Mouse (Mus musculus) gastrocnemius, postnatal 14 days (tissue): Measurements from ENCODE around the gene Tsc22d3. TPM values are rescaled to one million over a fixed set of nuclear protein-coding genes. Genes with fewer than 3 reads are reported as not detected.
"Not testable (repeated sequence)": the region's sequence is repeated elsewhere in the genome, so short reads cannot be mapped to it uniquely, and the experiment has no call there.

Source experiments
- DNase-seq: peaks from one replicate; pipeline ENCODE4 v3.0.0; 2021; ENCODE audit warnings: mixed read lengths
- intact Hi-C: fragments of 180-260 bp; cut with DNase I; formaldehyde crosslinking; loops from one replicate; pipeline ENCODE4 v1.15.1; 2025; ENCODE audit warnings: low total_unique reads
- total RNA-seq, 2 experiments: library from RNA; stranded (reverse); gene quantifications; 2 replicates each; pipeline ENCODE4 v1.2.3; 2021

Tsc22d3 gene
- total RNA-seq, 2 experiments from 2014 or later, result 119 to 244 TPM

DNA sequence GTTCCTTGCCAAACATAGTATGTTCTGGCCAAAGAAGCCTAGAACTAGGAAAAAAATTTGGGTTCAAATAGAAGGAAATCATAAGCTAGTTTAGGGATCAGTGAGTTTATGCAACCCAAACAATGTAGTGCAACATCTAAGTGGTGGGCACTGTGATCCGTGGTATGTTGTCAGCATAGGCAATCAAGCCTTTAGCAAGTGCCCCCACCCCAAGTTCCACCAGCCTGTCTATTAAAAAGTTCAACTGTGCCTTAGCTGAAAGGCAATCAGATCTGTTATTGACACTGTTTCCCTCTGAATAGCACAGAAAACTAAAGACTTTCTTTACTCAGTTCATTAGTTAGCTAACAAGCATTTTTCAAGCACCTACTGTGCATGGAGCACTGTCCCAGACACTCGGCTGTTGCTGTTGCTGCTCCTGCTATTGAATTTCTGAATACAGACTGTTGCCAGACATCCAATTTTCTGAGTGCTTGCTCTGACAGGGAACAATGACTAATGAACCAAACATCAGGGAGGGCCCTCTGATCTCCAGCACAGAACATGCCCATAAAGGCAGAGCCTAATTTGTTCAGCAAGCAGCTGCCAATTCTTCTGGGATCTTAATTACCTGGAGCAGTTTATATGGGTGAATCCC, 27.6 kb downstream of the Tsc22d3 start:
- intact Hi-C loops, result no loop called here
- DNase-seq, result no peak

DNA sequence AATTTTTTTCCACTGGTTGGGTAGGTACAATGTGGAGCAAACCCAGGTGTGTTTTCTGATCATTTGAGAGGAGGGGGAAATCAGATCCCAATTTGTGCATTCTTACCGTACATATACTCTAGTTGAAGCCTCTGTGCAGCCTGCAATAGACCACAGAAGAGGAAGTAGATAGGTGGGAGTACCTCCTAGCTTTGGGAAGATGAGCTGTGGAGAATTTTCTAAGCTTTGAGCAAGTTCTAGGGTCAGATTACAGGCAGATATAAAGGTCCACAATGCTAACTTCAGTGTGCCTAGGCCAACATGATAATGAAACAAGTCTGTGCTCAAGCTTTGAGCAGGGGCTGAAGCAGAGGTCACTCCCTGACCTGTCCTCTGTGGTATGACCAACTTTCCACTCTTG, 30.9 kb downstream of the Tsc22d3 start:
- no peak for DNase-seq
- intact Hi-C loops, result no loop called here

DNA sequence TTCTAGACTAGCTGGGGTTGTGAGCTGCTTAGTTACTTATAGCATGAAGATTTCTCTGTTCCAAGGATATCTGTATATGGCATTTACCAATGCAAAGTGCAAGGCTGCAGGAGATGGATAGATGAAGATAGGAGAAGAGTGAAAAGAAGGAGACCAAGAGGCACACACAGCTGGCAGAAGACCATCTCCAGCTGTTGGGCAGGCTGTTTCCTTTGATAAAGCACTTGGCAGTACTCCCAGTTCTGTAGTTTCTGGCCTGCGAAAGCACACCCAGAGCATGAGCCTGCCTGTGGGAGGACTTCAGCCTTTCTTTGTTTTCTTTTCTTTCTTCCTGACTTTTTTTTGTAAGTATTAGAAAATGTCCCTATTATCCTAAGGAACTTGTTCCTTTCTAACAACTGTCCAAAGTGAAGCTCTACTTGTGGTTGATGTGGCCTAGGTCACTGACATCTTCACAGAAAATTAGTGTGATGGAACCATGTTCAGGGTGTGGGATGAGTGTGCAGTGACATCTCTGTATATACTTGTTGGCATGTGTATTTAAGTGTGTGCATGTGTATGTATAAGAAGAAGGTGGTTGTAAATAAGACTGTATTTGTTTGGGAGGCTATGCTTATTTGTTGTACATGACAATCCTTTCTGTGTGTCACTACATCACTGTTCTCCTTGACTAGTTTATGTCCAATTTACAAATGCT, 32.6 kb downstream of the Tsc22d3 start:
- DNase-seq, result peak; percentile 18
- intact Hi-C loops, result no loop called here

DNA sequence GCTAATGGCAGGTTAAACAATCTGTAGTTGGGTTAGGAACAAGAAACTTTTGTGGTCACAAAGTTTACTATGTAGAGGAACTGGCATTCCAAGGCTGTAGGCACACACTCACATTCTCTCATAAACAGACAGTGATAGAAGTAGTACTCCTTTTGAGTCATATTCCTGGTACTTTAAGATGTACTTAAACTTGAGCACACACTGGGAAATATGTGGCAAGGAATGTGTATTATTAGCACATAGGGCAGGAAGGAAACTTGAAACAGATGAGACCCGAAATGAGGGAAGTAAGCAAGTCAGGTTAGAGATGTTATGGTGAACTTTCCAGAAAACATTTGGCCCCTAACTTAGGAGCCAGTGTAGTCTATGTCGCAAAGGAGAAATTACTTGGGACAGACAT, 34.7 kb downstream of the Tsc22d3 start:
- intact Hi-C loops, result no loop called here
- DNase-seq, result no peak

DNA sequence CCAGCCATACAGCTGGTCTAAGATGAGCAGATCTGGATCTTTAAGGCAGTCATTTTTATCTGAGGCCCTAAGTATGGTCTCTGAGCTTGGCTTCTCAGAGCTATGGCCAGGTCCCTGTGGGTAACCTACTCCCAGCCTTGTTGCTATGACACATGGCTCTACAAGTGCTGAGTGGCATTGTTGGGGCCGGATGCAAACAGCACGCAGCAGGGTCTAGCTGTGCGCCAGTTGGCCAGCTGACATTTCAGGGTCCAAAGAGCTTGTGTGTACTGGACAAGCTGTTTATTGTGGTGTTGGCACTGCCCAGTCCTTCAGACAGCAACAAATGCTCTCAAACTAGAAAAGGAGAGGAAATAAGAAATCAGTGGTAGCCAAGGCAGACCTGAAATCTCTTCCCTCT, 35.2 kb downstream of the Tsc22d3 start:
- intact Hi-C loops, result no loop called here
- no peak for DNase-seq

DNA sequence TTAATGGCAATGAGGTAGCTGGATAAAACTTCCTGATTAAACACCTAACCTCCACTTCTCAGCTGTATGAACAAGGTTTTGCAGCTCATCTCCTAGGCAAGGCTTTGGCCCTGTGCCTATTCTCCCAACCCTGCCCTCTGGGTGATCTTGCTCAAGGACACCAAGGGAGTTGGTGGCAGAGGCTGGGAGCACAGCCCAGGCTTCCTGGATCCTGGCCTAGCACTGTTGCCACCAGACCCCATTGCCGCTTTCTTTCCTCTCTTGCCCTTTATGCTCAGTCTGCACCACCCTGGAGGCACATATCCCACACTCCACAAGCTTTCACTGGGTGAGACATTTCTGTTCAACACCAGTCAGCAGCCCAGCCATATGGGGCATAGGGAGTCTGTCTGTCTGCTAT, 35.7 kb downstream of the Tsc22d3 start:
- peak; percentile 35 for DNase-seq
- intact Hi-C loops, result no loop called here

DNA sequence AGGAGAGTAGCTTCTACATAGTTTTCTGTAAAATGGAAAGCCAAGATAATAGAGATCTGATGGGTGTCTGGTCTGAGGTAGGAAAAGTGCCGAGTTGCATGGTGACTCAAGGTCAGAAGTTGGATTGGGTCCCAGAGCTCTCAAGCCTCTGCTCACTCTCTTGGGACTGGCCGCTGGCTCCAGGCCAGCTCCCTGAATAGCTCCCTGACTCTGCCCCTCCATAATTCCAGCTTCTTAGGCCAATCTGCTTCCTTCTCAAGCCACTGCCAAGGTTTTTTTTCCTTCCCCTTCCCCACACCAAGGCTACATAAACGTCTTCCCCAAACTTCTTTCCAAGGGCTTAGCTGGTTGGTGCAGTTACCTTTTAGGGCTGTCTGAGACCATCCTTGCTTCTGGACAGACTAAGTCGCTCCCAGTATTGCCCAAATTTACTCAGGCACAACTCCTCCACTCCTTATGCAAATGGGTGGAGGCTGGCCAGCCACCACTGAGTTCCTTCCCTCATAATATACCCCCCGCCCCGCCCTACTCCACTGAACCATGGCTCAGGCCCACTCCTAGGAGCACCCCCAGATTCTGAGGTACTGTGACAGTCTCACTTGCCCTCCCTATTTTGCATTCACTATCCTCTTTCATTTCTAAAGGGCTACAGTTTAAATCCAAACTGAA, 42.1 kb downstream of the Tsc22d3 start:
- peak; percentile 72 for DNase-seq
- intact Hi-C loops, result no loop called here

DNA sequence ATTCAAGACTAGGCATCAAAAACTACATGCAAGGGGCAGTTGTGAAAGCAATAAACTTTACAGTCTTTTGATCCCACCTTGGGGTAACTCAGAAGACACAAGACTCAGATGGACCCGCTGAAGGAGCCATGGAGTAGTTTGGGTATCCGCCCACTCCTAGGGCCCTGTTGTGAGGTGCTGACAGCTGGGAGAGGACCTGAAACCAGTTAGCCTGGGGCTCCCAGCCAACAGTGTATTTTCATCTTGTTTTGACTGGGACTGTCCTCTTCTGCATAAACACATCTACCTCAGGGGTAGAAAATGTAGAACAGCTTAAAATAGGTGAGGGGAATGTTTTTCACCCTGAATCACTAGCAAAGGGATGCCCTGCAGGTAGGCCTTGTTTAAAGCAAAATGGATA, 44.5 kb downstream of the Tsc22d3 start:
- intact Hi-C loops, result no loop called here
- DNase-seq, result peak; percentile 22

DNA sequence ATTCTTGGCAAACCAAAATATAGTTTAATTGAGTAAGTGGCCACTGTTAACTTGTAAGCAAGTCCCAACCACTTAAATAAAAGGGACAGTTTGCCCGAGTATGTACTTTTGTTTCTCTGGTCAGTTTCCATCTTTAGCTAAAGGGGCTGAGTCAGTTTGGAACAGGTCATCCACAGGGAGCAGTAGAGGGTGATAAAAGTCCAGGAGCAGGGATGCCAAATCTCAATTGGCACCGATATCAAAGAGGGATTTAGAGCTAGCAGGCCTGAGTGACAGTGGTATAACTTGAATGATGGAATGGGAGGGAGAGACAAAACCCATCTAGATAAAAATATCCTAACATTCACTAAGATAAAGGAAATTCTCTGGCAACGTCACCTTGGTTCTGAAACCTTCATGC, 45.0 kb downstream of the Tsc22d3 start:
- DNase-seq, result no peak

DNA sequence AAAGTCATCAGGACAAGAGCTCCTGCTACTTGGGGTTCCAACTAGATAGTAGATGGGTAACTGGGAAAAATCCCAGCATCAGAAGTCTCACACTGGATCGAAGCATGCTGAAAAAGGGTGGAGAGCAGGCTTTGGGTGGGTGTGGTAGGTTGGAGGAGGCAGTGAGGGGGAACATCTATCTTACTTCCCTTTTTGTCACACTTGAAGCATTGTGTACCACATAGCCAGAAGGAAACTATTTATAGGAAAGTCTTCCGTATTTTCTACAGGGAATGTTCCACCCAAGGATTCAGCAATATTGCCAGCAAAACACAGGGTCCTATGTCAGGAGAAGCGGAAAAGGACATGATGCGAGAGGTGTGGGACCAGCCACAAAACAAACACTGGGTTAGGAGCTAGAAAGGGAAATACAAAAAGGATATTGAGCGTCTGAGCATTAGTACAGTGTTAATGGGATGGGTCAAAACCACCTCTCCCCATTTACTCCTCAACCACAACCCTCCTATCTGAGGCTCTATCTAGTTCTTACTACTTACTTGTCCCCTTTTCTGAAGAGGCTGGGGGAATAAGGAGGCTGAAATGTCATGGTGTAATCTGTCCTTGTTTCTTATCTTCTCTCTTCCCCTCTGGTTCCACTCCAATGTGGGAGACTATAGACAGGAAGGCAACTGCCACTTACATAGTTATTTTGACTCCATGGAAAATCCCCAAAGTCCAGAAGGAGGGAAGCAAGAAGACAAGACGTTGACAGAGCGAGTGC, 52.6 kb downstream of the Tsc22d3 start:
- intact Hi-C loops, result loop anchor here (5.0 kb wide), 1 partner anchor 49 kb away; no protein-coding TSS in a partner anchor
- no peak for DNase-seq

More for the DNA sequence above, 45.0 kb downstream of the Tsc22d3 start:
- intact Hi-C loops, result no loop called here

DNA sequence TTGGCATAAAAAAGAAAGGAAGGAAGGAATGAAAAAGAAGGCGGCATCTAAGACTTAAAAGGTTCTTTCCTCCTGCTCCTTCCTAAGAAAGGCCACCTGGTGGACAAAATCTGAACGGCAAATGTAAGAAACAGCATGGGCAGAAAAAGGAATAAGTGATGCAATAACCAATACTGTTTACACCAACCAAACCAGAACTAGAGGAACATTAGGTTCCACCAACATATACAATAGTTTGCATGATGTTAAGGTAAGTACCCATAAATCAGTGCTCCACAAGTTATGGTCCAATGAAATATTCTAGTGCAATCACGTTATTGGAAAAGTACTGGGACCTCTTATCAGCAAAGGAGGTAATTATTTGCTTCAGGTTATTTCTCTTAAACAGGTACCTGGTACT, 55.7 kb downstream of the Tsc22d3 start:
- peak; percentile 47 for DNase-seq
- intact Hi-C loops, result loop anchor here (5.0 kb wide), 1 partner anchor 53 kb away; no protein-coding TSS in a partner anchor

DNA sequence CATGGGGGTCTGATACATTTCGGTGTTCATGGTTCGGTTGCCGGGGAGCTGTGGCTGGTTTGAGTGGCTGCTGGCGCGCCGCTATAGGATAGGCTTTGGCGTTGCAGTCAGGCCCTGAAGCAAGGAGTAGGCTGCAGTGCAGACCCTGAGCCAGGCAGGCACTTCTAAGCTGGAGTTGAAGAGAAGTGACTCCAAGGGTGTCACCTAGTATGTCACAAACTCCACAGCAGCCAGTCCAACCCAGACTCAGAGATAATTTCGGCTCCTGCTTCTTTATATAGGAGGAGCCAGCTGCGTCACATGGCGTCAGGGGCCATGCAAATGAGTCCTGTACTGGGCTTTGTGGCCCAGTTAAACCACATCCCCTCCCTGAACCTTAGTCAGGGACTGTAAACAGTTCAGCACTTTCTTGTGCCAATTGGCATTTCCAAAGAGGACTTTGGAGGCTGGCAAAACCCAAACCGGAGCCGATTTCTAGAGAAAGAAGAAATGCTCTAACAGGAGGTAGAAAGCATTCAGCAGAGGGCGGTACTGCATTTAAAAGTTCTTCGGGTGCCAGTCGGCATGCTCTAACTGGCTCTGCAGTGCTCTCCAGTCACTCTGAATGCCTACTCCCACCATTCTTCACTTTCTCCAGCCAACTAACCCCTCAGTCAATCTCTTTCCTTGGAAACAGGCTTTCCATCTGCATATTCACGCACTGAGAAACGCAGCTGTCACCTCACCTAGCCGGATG, 57.4 kb downstream of the Tsc22d3 start:
- intact Hi-C loops, result no loop called here
- DNase-seq, result peak; percentile 76

DNA sequence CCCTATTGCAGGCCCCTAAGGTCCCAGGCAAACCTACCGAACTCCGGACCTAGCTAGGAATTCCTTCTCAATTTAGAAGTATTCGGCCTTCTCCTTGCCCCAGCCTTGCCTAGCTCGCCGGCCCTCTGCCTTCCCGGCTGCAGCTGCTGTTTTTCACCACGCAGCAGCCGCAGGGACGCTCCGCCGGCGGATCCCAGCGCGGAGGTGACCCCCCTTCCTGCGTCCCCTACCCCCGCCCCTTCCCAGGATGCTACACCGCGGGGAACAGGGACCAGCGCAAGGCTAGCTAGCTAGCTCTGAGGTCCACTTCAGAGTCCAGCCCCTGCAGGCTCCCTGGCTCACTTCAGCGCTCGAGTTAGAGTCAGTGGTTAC, 58.0 kb downstream of the Tsc22d3 start:
- intact Hi-C loops, result no loop called here
- peak; percentile 65 for DNase-seq

DNA sequence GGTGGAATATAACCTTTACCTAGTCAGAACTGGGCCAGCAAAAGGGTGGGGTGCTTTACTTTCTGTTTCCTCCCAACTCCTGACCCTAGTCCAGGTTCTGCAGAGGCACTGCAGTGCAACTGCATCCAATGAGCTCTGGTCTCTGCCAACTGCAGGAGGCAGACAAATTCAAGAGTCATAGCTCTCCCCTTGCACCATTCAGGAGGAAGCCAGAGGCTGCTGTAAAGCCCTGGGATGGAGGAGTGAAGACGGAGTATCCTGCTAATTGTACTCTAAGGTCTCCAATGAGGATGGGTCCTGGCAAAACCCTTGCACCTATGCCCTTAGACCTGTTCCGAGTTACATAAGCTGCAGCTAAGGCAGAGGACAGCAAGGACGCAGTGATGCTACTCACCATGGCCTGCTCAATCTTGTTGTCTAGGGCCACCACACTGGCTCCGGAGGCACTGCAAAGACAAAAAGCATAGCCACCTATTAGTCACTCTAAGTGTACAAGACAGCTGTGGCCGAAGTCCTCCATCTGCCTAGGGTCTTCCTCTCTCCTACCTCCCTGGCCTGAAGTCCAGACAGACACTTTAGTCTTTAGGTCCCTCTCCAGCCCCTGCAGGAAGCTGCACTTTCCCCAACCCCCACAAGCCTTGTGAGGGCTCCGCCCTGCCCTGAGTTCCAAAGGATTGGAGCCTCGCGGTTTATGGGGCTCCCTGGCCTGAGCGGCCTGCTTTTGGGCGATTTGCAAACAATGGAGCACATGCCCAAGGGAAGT, 58.6 kb downstream of the Tsc22d3 start:
- intact Hi-C loops, result no loop called here
- no peak for DNase-seq

DNA sequence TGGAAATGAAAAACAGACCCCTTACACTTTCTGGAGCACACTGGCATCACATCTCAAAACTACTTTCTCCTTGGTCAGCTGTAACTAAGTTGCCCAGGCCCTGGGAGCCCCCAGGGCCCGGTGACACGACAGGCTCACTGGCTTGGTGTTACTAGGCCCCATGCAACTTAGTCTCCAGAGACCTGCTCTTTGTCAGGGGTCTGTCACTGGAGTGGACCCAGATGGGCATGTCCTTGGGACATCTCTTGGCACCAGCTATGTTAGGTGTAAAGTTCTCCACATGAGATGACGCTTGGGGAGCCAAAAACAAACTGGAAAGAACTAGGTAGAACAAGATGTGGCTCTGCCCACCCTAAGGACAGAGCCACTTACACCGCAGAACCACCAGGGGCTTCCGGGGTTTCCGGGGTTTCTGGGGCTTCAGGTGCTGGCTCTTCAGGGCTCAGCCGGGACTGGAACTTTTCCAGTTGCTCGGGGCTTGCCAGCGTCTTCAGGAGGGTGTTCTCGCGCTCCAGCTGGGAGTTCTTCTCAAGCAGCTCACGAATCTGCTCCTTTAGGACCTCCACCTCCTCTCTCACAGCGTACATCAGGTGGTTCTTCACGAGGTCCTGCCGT, 59.9 kb downstream of the Tsc22d3 start:
- intact Hi-C loops, result no loop called here

DNA sequence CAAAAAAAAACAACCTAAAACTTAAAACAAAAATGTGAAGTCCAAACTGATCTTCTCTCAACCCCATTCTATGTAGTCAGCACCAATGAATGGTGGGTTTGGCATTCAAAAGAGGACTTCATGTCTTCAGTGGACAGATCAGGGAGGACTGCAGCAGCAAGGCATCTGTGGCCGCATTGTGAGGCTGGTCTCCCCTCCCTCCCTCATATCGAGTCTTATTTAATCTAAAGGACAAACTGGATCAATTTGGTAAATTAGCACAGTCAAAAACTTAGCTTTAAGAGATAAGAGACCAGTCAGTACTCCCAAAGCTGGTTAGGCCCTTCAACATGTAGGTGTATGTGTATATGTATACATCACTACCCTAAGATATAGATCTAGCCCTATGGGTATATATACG, 60.6 kb downstream of the Tsc22d3 start:
- DNase-seq, intact Hi-C loops: not testable (repeated sequence)

More for the DNA sequence above, 59.9 kb downstream of the Tsc22d3 start:
- no peak for DNase-seq

DNA sequence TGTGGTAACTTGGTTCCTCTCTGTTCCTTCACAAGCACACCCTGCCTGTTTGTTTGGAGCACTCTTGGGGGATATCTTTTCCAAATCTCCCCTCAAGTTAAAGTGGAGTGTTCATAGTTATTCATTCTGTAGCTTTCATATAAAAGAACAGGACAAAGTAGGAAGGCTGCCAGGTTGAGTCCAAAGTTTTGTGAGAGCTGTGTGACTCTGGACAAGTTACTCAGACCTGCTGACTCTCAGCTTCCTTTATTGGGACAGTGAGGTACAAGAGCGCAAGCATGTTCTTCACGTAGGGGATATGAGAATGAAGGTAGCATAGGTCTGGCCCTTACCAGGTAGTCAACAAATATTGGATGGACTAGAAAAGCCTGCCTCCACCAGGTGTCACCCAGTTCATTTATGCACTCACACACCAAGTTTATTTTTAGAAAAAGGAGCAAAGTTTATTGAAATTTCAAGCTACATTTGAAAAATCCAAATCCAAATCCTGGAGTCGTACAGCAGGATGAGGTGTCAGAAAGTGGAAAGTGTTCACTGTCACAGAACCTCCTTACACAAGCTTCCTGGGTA, 61.3 kb downstream of the Tsc22d3 start:
- intact Hi-C loops, result no loop called here
- no peak for DNase-seq

DNA sequence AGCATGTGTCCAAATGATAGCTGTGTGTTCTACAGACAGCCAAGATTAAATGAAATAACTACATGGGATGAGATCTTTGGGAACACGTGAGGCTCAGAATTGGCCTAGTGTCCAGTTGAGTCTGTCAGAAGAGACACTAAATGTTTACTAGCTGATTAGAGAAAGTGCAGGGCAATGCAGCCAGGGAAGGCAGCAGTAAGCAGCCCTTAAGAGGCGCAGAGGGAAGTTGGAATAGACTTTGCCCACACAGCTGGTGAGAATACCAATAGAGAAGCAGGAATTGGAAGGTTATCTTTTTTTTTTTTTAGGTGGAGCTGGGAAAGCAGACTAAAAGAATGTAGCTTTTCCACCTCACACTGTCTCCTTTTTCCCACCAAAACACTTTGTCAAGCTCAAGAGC, 61.8 kb downstream of the Tsc22d3 start:
- no peak for DNase-seq
- intact Hi-C loops, result no loop called here
